Mouse (Mus musculus) skeletal muscle tissue, adult 2 months (tissue): ENCODE results near the gene Lzic.

Experiments used
- DNase-seq: peaks from one replicate; pipeline ENCODE4 v3.0.0-alpha.2; 2012; ENCODE audit warnings: low read depth, low spot score

Lzic gene

DNA sequence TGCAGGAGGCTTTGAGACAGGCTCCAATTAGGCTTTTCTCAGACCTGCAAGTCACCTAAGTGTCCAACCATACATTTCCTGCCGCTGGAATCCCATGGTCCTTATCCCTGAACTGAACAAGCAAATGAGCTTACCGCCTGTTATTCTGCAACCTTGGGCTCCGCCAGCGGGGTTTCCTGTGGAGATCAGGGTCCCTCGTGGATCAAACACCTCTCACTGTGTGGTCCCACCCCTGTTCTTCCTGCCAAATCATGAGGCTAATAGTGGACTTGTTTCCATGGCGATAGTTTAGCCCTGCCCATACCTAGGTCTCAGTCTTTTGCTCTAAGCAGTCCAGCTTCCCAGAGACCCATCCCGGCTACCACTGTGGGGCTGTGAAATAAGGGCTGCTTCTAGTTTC, 41.3 kb downstream of the Lzic start:
- peak; percentile 56 for DNase-seq

DNA sequence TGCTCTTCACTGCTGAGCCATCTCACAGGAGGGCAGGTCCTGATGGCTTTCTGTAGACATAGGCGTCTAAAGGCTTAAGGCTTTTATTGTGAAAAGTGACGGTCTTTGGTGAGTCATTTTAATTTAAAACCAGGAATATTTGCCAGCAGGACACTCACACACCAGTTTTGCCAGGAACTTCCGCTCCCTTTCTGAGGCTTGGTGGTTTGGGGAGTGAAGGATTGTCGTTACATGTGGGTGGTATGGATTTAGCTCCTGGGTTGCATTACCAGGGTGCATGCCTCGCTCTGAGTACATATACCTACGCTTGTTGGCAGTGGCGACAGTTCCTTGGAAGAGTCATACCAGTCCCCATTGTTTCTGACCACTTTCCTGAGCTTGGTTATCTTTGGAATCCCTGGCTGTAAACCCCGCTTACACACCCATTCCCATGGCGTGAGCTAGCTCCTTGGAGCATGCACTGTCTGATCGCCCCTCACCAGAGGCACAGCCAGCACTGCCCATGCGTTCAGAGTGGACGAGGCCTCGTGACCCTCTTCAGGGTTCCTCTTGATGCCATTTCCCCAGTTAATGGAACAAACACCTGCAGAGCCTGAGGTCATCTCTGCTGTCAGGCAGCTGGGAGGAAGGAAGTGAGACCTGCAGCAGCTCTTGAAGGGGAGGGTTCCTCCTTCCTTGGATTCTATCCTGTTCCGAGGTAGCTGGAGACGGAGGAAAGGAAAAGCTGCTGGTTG, 42.8 kb downstream of the Lzic start:
- no peak for DNase-seq

DNA sequence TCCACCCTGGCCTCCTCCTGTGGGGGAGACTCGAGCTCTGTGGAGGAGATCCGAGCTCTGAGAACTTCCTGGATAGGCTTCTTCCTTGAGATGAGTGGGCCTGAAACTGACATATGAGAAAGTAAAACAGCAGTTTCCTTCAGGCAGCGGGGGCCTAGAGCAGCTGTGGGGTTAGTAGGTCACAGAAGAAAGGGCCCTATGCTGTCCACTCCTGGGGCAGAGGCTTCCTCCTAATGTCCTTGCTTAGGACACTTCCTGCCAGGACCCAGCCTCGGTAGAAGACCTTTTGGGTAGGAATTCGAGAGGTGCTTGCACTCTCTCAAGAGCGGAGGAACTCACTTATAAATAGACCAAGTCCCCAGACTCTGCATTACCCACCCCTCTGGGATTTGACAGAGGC, 44.7 kb downstream of the Lzic start:
- DNase-seq: no peak

DNA sequence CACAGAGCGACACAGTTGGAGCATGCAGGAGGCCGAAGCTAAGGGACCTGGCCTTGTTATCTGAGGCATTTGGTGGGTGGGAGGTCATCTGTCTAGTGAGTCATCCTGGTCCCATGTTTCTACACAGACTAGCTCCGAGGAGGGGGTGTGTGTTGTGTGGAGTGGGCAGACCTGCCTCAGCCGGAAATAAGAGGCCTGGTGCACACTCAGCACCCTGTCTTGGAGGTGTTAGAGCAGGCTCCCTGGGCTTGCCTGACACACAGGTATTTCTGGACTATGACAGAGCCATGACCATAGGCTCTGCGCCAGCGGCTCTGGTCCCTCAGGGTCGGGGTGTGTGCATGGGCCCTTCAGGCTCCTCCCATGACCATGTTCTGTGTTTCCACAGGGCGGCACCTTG, 54.4 kb downstream of the Lzic start:
- DNase-seq: no peak

DNA sequence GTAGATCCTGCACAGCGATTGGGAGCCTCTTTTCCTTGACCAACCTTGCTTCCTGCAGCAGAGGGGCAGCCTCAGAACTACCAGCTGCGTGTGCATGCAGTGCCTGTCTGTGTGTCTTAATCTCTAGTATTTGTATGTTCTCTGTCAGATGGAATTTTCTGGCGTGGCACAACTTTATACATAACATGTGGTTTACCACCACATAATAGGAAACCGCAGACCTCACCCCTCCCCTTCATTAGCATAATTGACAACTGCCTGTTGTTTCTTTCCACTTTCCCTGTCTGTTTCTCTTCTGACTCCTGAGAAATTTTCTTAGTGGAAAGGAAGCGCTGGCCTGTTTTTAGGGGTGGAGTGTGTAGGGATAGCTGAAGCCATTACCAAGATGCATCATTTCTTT, 56.9 kb downstream of the Lzic start:
- DNase-seq: no peak

DNA sequence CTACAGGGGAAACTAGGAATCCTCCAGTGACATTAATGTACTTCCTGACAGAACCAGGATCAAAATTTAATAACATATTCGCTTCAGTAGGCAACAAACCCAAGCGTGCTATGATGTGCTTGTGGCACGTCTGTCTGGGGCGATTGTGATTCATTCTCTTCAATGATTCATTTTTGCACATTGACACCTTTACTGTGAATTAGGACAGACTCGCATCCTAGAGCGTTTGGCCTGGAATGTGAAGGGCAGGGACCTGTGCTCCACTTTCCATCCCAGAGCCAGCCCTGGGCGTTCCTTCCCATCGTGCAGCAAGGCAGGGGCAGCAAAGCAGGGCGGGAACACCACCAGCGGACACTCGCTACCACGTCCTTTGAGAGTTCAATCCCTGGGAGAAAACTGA, 57.4 kb downstream of the Lzic start:
- DNase-seq: no peak

DNA sequence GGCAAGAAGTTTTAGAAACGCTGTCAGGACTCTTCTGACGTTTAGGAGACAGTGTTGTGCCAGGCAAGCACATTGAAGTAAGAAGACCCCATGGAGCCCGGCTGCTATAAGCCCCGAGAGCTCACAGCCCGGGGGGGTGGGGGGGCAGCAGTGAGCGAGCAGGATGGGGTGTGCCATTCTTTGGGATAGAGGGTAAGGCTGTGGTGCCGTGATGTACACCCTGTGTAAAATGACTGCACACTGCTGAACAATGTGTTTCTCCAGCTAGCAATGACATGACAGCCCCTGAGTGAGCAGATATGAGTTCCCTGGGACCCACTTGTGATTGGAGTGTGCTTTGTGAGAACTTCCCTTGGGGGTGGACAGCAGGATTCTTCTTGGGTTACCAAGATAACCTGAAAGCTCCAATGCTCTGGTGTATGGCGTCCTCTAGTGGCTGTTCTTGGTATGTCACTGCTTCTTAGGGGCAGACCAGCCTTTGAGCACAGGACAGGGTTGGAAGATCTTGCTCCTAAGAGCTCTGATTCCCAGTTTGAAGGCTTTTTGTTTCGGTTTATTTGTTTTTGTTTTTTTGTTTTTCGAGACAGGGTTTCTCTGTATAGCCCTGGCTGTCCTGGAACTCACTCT, 58.0 kb downstream of the Lzic start:
- DNase-seq: peak; percentile 85

DNA sequence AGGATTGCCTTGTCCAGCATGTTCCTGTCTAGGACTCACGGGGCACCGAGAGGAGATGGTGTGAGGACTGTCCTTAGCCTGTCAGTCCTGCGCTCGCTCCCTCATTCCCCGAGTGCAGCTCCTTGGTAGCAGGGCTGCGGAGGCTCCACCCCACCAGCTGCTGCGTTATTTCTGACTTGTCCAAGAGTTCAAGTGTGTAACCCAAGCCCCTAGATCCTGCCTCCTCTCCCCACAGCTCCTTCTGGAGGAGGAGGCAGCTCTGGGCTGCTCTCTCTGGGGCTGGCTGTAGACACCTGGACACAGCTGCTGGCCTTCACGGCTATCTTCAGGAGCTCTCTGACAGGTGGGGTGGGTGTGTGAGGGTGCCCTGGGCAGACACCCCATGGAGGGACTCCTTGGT, 59.9 kb downstream of the Lzic start:
- DNase-seq: peak; percentile 79
